Mouse (Mus musculus): ENCODE results near the gene Rbfox2. TPM values are rescaled to one million over a fixed set of nuclear protein-coding genes. Genes with fewer than 3 reads are reported as not detected.
"Not testable (repeated sequence)": the region's sequence is repeated elsewhere in the genome, so short reads cannot be mapped to it uniquely, and the experiment has no call there.

Gene Rbfox2
- polyA plus RNA-seq, 1 experiment from 2014 or later, result 173 TPM

- ATAC-seq (replicated peaks), result no peak
- 91% methylated on average over 6 of the region's 6 CpGs for WGBS
These were observed 35.2 kb upstream of the Rbfox2 start for GRCm38 (mm10) chr15:77342005-77342404.

DNA sequence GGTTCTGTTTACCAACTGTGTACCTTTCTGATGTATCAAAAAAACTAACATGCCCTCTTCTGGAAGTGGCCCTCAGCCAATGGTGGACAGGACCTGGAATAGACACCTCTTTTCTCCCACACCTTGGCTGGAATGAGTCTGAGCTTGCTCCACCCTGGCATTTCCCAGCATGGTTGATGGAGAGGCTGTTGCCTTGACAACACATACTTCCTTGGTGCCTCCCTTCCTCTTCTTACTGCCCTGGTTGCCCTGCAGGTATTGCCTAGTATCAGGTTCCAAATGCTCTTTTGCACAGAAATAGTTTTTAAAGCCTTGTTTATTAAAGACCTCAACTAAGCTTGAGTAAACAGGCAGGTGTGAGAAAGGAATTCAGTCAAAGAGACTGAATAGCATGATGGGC lies 33.8 kb upstream of the Rbfox2 start:
- H3K27me3 ChIP-seq, result no peaks in the 10 kb centered on the region
- no peak overlapping the region for H3K4me2 ChIP-seq (replicated peaks)
- no peak overlapping the region for H3K9ac ChIP-seq (replicated peaks)
- H3K9me3 ChIP-seq, result no peaks in the 10 kb centered on the region
- H3K27ac ChIP-seq (replicated peaks), result no peak overlapping the region
- H3K4me3 ChIP-seq, result no peak overlapping the region
- H3K4me1 ChIP-seq, result peaks cover 34% of the 10 kb centered on the region
- no peak for ATAC-seq (replicated peaks)
- H3K36me3 ChIP-seq, result no peaks in the 10 kb centered on the region

More at GRCm38 (mm10) chr15:77342005-77342404, 35.2 kb upstream of the Rbfox2 start:
- Histone ChIP-seq H3K9ac (replicated peaks) (no peak overlapping the region), H3K36me3 (no peaks in the 10 kb centered on the region), H3K4me3 (no peak overlapping the region), H3K4me2 (replicated peaks) (no peak overlapping the region), H3K27me3 (no peaks in the 10 kb centered on the region), H3K4me1 (peaks cover 22% of the 10 kb centered on the region), H3K9me3 (no peaks in the 10 kb centered on the region), H3K27ac (replicated peaks) (no peak overlapping the region)

GRCm38 (mm10) chr15:77338924-77339429 lies 32.2 kb upstream of the Rbfox2 start:
- Histone ChIP-seq H3K9ac (replicated peaks) (no peak overlapping the region), H3K4me1 (peaks cover 26% of the 10 kb centered on the region), H3K27me3 (no peaks in the 10 kb centered on the region), H3K9me3 (no peaks in the 10 kb centered on the region), H3K4me2 (replicated peaks) (no peak overlapping the region), H3K27ac (replicated peaks) (no peak overlapping the region), H3K4me3 (no peak overlapping the region), H3K36me3 (no peaks in the 10 kb centered on the region)
- 92% methylated on average over 8 of the region's 8 CpGs for WGBS
- no peak for ATAC-seq (replicated peaks)

GRCm38 (mm10) chr15:77338451-77338850 lies 31.6 kb upstream of the Rbfox2 start:
- H3K9ac ChIP-seq (replicated peaks), result no peak overlapping the region
- no peaks in the 10 kb centered on the region for H3K36me3 ChIP-seq
- H3K27ac ChIP-seq (replicated peaks), result no peak overlapping the region
- no peak for ATAC-seq (replicated peaks)
- H3K4me1 ChIP-seq, result peaks cover 21% of the 10 kb centered on the region
- H3K27me3 ChIP-seq, result no peaks in the 10 kb centered on the region
- H3K9me3 ChIP-seq, result no peaks in the 10 kb centered on the region
- 71% methylated on average over 7 of the region's 7 CpGs for WGBS
- no peak overlapping the region for H3K4me2 ChIP-seq (replicated peaks)
- H3K4me3 ChIP-seq, result no peak overlapping the region

DNA sequence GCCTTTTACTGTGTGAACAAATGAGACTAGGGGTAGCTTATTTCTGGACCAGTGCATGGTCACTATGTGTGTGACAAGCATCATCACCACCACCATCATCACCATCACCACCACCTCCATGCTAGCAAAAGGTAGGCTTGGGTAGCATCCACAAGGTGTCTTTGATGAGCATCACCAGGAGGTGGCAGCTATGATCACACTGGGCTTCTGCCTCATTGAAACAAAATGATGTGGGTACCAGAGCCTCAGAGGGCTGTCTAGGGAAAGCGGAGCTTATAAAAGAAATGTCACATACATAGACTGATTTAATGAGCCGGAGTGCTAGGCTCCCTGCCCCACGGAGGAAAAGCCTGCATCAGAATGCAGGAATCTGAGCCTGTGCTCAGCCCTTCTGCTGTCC lies 31.1 kb upstream of the Rbfox2 start:
- no peaks in the 10 kb centered on the region for H3K27me3 ChIP-seq
- peaks cover 16% of the 10 kb centered on the region for H3K4me1 ChIP-seq
- H3K9ac ChIP-seq (replicated peaks), result no peak overlapping the region
- no peaks in the 10 kb centered on the region for H3K36me3 ChIP-seq
- no peak overlapping the region for H3K27ac ChIP-seq (replicated peaks)
- no peak overlapping the region for H3K4me3 ChIP-seq
- H3K4me2 ChIP-seq (replicated peaks), result no peak overlapping the region
- no peaks in the 10 kb centered on the region for H3K9me3 ChIP-seq
- WGBS, result 66% methylated on average over 3 of the region's 3 CpGs
- ATAC-seq (replicated peaks), result no peak

- H3K27ac ChIP-seq (replicated peaks), result no peak overlapping the region
- H3K9me3 ChIP-seq, result no peaks in the 10 kb centered on the region
- no peak overlapping the region for H3K9ac ChIP-seq (replicated peaks)
- no peaks in the 10 kb centered on the region for H3K27me3 ChIP-seq
- 48% methylated on average over 9 of the region's 9 CpGs for WGBS
- H3K4me3 ChIP-seq, result peak overlapping the region; percentile 40
- ATAC-seq (replicated peaks), result peak; percentile 41; the same call in 1 of the 2 replicates
- peak overlapping the region; percentile 56 for H3K4me2 ChIP-seq (replicated peaks)
- peaks cover 19% of the 10 kb centered on the region for H3K4me1 ChIP-seq
- no peaks in the 10 kb centered on the region for H3K36me3 ChIP-seq
These were observed 30.2 kb upstream of the Rbfox2 start for GRCm38 (mm10) chr15:77336968-77337341.

- Histone ChIP-seq H3K4me3 (peak overlapping the region; percentile 40), H3K27ac (replicated peaks) (peak overlapping the region; percentile 29), H3K27me3 (no peaks in the 10 kb centered on the region), H3K4me1 (peaks cover 19% of the 10 kb centered on the region), H3K9ac (replicated peaks) (peak overlapping the region; percentile 46), H3K4me2 (replicated peaks) (peak overlapping the region; percentile 56), H3K9me3 (no peaks in the 10 kb centered on the region), H3K36me3 (no peaks in the 10 kb centered on the region)
- under 1% methylated on average over 32 of the region's 32 CpGs for WGBS
- peak; percentile 76 for ATAC-seq (replicated peaks)
These were observed 29.6 kb upstream of the Rbfox2 start for GRCm38 (mm10) chr15:77336287-77336967.

- not testable (repeated sequence) for H3K36me3 ChIP-seq; H3K27me3 ChIP-seq; H3K4me2 ChIP-seq (replicated peaks); ATAC-seq (replicated peaks); H3K9me3 ChIP-seq; H3K4me3 ChIP-seq; H3K27ac ChIP-seq (replicated peaks); H3K9ac ChIP-seq (replicated peaks)
- WGBS, result 87% methylated on average over 3 of the region's 3 CpGs
- H3K4me1 ChIP-seq, result peaks cover 19% of the 10 kb centered on the region
These were observed 28.4 kb upstream of the Rbfox2 start for GRCm38 (mm10) chr15:77335185-77335584.

GRCm38 (mm10) chr15:77332272-77332991 lies 25.6 kb upstream of the Rbfox2 start:
- Histone ChIP-seq H3K27me3 (no peaks in the 10 kb centered on the region), H3K36me3 (no peaks in the 10 kb centered on the region), H3K27ac (replicated peaks) (no peak overlapping the region), H3K9ac (replicated peaks) (no peak overlapping the region), H3K4me1 (peaks cover 19% of the 10 kb centered on the region), H3K9me3 (no peaks in the 10 kb centered on the region), H3K4me3 (no peak overlapping the region), H3K4me2 (replicated peaks) (no peak overlapping the region)
- WGBS, result 50% methylated on average over 7 of the region's 7 CpGs
- ATAC-seq (replicated peaks), result no peak

GRCm38 (mm10) chr15:77331444-77331843 lies 24.6 kb upstream of the Rbfox2 start:
- no peak overlapping the region for H3K9ac ChIP-seq (replicated peaks)
- H3K36me3 ChIP-seq, result no peaks in the 10 kb centered on the region
- H3K4me2 ChIP-seq (replicated peaks), result no peak overlapping the region
- 79% methylated on average over 4 of the region's 4 CpGs for WGBS
- H3K27me3 ChIP-seq, result no peaks in the 10 kb centered on the region
- H3K4me1 ChIP-seq, result peaks cover 12% of the 10 kb centered on the region
- no peak overlapping the region for H3K27ac ChIP-seq (replicated peaks)
- ATAC-seq (replicated peaks), result no peak
- no peaks in the 10 kb centered on the region for H3K9me3 ChIP-seq
- no peak overlapping the region for H3K4me3 ChIP-seq

GRCm38 (mm10) chr15:77329681-77330180 lies 22.9 kb upstream of the Rbfox2 start:
- Histone ChIP-seq H3K27me3 (no peaks in the 10 kb centered on the region), H3K4me2 (replicated peaks) (no peak overlapping the region), H3K9me3 (no peaks in the 10 kb centered on the region), H3K9ac (replicated peaks) (no peak overlapping the region), H3K36me3 (no peaks in the 10 kb centered on the region), H3K4me3 (no peak overlapping the region), H3K27ac (replicated peaks) (no peak overlapping the region), H3K4me1 (0 out of 2 replicates have a peak, but pooled peaks cover 6% of the 10 kb centered on the region)
- no peak for ATAC-seq (replicated peaks)
- 82% methylated on average over 12 of the region's 12 CpGs for WGBS

DNA sequence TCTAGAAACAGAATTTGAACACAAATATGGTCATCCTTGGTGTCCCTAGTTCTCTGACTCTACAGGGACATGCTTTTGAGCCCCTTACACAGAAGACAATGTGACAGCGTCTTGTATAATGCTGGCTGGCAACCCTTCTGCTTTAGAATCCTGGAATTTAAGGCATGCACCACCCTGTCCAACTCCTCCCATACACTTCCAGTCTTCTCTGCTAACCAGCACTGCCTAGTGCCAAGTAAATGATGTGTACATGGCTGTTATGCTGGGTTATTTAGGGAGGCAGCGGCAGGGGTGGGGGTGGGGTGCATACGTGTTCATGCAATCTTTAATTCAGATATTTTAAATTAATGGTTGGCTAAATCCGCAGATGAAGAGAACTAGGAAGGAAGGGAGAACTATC lies 19.6 kb upstream of the Rbfox2 start:
- Histone ChIP-seq H3K4me2 (replicated peaks) (no peak overlapping the region), H3K27ac (replicated peaks) (no peak overlapping the region), H3K9me3 (no peaks in the 10 kb centered on the region), H3K27me3 (no peaks in the 10 kb centered on the region), H3K4me1 (no peaks in the 10 kb centered on the region), H3K9ac (replicated peaks) (no peak overlapping the region), H3K36me3 (no peaks in the 10 kb centered on the region), H3K4me3 (no peak overlapping the region)
- no peak for ATAC-seq (replicated peaks)
- 85% methylated on average over 4 of the region's 4 CpGs for WGBS
